Mouse (Mus musculus) bone marrow, adult 2 months (tissue): ENCODE results near the gene Clspn. TPM values are rescaled to one million over a fixed set of nuclear protein-coding genes. Genes with fewer than 3 reads are reported as not detected.

Experiments used
- H3K27ac ChIP-seq: fragments of 200-500 bp; 2 replicates; pipeline ENCODE4 v1.5.1; 2012; ENCODE audit warnings: low read depth, mild to moderate bottlenecking, control low read depth, inconsistent platforms, low read length; ENCODE audit not compliant: control insufficient read depth, poor library complexity, insufficient read depth
- H3K4me1 ChIP-seq: fragments of 200-500 bp; 2 replicates; pipeline ENCODE4 v1.6.1; 2011; ENCODE audit warnings: low read length; ENCODE audit not compliant: control insufficient read depth, insufficient read depth
- H3K4me3 ChIP-seq: fragments of 200-500 bp; replicated peaks from 2 replicates; pipeline ENCODE3; 2011; ENCODE audit warnings: mild to moderate bottlenecking, low read depth, low read length, control low read depth; ENCODE audit not compliant: control insufficient read depth
- CTCF ChIP-seq: fragments of 200-500 bp; IDR thresholded peaks from 2 replicates; pipeline ENCODE4 v1.5.1; 2011; ENCODE audit warnings: low read length, control low read depth; ENCODE audit not compliant: control insufficient read depth, insufficient read depth
- POLR2A ChIP-seq: fragments of 200-500 bp; IDR thresholded peaks from 2 replicates; pipeline ENCODE4 v1.6.1; 2011; ENCODE audit warnings: low read depth, mild to moderate bottlenecking, control low read depth, low read length, borderline replicate concordance; ENCODE audit not compliant: control insufficient read depth
- WGBS: fragments of 180-500 bp; shearing (Covaris S2); methylation state at CpG from one replicate; pipeline ENCODE4 v1.1.7; 2018; 5-methylcytosine and 5-hydroxymethylcytosine counted together
- polyA plus RNA-seq: library from polyadenylated mRNA; stranded (reverse); fragments of >200 nt; gene quantifications from 2 replicates; pipeline ENCODE4 v1.2.4, GENCODE M21; 2011; ENCODE audit warnings: low replicate concordance; ENCODE audit not compliant: missing spikeins, insufficient read depth, insufficient read length

The Clspn gene
- polyA plus RNA-seq, 1 experiment, result 66.4 TPM

DNA sequence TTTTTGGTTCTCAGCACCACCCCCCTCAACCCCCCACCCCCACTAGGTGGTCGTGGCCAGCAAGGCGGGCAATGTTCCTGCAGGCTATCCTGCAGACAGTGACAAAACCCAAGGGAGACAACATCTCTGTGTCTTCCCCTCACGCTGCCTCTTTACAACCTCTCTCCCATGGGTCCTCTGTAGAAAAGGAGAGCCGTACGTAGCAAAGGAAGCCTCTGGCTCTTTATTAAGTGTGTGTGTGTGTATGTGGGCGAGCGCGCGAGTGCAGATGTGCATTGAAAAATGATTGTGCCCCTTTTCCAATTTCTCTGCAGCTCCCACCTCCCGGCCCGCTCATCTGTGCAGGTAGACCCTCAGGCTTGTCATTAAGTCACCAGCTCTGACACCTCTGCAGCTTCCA is 79.6 kb downstream of the Clspn start:
- Histone ChIP-seq H3K4me3 (no peak overlapping the region), H3K27ac (no peak overlapping the region), H3K4me1 (no peaks in the 10 kb centered on the region)
- WGBS, result 38% methylated on average over 11 of the region's 11 CpGs
- TF ChIP-seq POLR2A, result no peak
- no peak for TF ChIP-seq CTCF

GRCm38 (mm10) chr4:126637446-126637845 is 80.7 kb downstream of the Clspn start:
- Histone ChIP-seq H3K27ac (no peak overlapping the region), H3K4me3 (no peak overlapping the region), H3K4me1 (no peaks in the 10 kb centered on the region)
- no peak for TF ChIP-seq POLR2A
- whole genome bisulfite sequencing, result 65% methylated on average over 4 of the region's 4 CpGs

- TF ChIP-seq POLR2A (no peak), CTCF (no peak)
- 61% methylated on average over 7 of the region's 7 CpGs for WGBS
- H3K4me1 ChIP-seq, result no peaks in the 10 kb centered on the region
These were observed 82.6 kb downstream of the Clspn start for GRCm38 (mm10) chr4:126639339-126639738.

DNA sequence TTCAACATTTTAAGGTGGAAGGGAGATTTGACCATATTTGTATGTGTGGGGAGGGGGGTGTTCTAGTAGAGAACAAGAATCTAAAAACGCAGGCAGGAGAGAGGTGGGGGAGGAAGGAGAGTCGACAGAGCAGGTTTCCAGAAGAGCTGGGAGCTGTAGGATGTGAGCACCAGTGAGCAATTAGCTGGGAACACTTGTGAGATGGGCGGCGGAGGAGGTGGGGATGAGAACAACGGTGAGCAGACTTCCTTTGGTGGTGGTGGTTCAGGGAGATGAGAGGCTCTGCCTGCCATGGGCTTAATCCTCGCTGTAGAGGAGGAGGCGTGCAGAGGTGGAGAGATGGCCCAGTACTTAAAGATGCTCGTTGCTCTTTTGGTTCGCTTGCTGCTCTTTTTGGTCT is 85.2 kb downstream of the Clspn start:
- H3K4me1 ChIP-seq, result no peaks in the 10 kb centered on the region
- H3K4me3 ChIP-seq, result no peak overlapping the region
- H3K27ac ChIP-seq, result no peak overlapping the region
- TF ChIP-seq POLR2A, result no peak
- TF ChIP-seq CTCF, result no peak
- WGBS, result 44% methylated on average over 9 of the region's 9 CpGs

More at GRCm38 (mm10) chr4:126639339-126639738, 82.6 kb downstream of the Clspn start:
- Histone ChIP-seq H3K27ac (no peak overlapping the region), H3K4me3 (no peak overlapping the region)

Other genes starting within 250 kb of the Clspn start
- 11.4 and 20.2 TPM in 2 replicates for gene Adprhl2, start 235.2 kb upstream of the Clspn start, polyA plus RNA-seq
- 0.65 TPM in 1 of 2 replicates, not detected in the other for gene Tekt2, start 231.2 kb upstream of the Clspn start, polyA plus RNA-seq
- 1.9 and 5.2 TPM in 2 replicates for gene Ago3, start 127.4 kb upstream of the Clspn start, polyA plus RNA-seq
- 5.9 and 15.4 TPM in 2 replicates for gene Ago1, start 88.4 kb upstream of the Clspn start, polyA plus RNA-seq
- gene Ago4, start 23.5 kb upstream of the Clspn start, polyA plus RNA-seq, result 1.5 and 3.5 TPM in 2 replicates
- 1.9 and 3.1 TPM in 2 replicates for gene 5730409E04Rik, start 52.9 kb downstream of the Clspn start, polyA plus RNA-seq
- gene Psmb2, start 120.7 kb downstream of the Clspn start, polyA plus RNA-seq, result 80.3 and 120 TPM in 2 replicates
- gene Tfap2e, start 179.3 kb downstream of the Clspn start, polyA plus RNA-seq, result not detected in 2 replicates
- gene Ncdn, start 196.5 kb downstream of the Clspn start, polyA plus RNA-seq, result 6.2 and 10.2 TPM in 2 replicates
- gene AU040320, start 196.6 kb downstream of the Clspn start, polyA plus RNA-seq, result 7.5 and 13.9 TPM in 2 replicates